In the genomic region with DNA sequence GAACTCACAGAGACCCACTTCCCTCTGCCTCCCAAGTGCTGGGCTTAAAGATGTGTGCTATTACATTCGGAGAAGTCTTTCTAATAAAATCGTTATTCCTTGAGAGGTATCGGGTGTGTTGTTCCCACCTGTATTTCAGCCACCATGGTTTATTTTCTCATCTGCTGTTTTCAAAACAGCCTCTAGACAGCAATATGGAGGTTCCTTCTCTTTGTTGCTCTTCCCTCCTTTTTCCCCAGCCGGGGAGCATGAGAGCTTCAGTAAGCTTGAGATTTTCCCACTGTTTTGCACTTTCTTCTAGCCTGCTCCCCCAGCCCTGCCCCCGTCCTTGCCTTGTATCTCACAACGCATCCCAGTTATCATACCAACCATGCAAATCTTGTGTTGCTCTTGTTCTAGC, we compare ENCODE assay signal across 20 mouse cellular contexts.
A peak's percentile ranks its signal among the peaks of the same experiment; 100 is the strongest.
DNase-seq lines count a peak whose midpoint lies in the region; ATAC-seq lines count a peak whose summit lies in the region.
"Had no signal": no experiment of that assay in that cellular context is flagged by ENCODE, and none has a peak within 500 bp of the region (broad histone marks: within the 10 kb centered on the region; RNA-seq: fewer than 3 reads in every experiment).

No protein-coding gene starts in this region.

- H3K9me3 ChIP-seq in heart, embryonic 11.5 days (replicated peaks; ENCODE audit: control insufficient read depth, low read length), result no peaks in the 10 kb centered on the region
- H3K9me3 ChIP-seq in midbrain, embryonic 11.5 days (ENCODE audit: control insufficient read depth, low read length), result no peaks in the 10 kb centered on the region
- no peaks in the 10 kb centered on the region for H3K9me3 ChIP-seq in midbrain, embryonic 15.5 days
- no peaks in the 10 kb centered on the region for H3K9me3 ChIP-seq in neural tube, embryonic 13.5 days

- no peak overlapping the region for H3K9ac ChIP-seq in heart, embryonic 11.5 days (ENCODE audit: low read depth, low read length)
- no peak overlapping the region for H3K9ac ChIP-seq in midbrain, embryonic 11.5 days (ENCODE audit: low read length)
- no peak overlapping the region for H3K9ac ChIP-seq in midbrain, embryonic 15.5 days
- H3K9ac ChIP-seq in neural tube, embryonic 13.5 days, result no peak overlapping the region

- H3K4me1 ChIP-seq in heart, embryonic 11.5 days (ENCODE audit: control insufficient read depth, insufficient read depth, low read length), result peaks cover 2% of the 10 kb centered on the region; the same call in 1 of the 2 replicates
- H3K4me1 ChIP-seq in midbrain, embryonic 11.5 days (ENCODE audit: control insufficient read depth, insufficient read depth, low read length), result no peaks in the 10 kb centered on the region; the same call in 1 of the 2 replicates
- H3K4me1 ChIP-seq in midbrain, embryonic 15.5 days, result 0 out of 2 replicates have a peak, but pooled peaks cover 3% of the 10 kb centered on the region
- H3K4me1 ChIP-seq in neural tube, embryonic 13.5 days (replicated peaks), result peaks cover 22% of the 10 kb centered on the region

- WGBS in heart, embryonic 11.5 days (ENCODE audit: insufficient replicate concordance), result 80% methylated on average over 6 of the region's 6 CpGs
- 90% methylated on average over 6 of the region's 6 CpGs for WGBS in midbrain, embryonic 11.5 days
- 86% methylated on average over 6 of the region's 6 CpGs for WGBS in midbrain, embryonic 15.5 days
- WGBS in neural tube, embryonic 13.5 days, result 73% methylated on average over 6 of the region's 6 CpGs

- H3K4me2 ChIP-seq in heart, embryonic 11.5 days, result no peak overlapping the region
- no peak overlapping the region for H3K4me2 ChIP-seq in midbrain, embryonic 11.5 days
- H3K4me2 ChIP-seq in midbrain, embryonic 15.5 days, result no peak overlapping the region
- no peak overlapping the region for H3K4me2 ChIP-seq in neural tube, embryonic 13.5 days

- peak; percentile 55 for DNase-seq in heart, adult 11 months
- DNase-seq in midbrain, embryonic 11.5 days (ENCODE audit: low spot score, missing footprints), result peak; percentile 70
- DNase-seq in neural tube, embryonic 10.5 days (ENCODE audit: extremely low spot score, low spot score), result no peak
- DNase-seq: adrenal gland, adult 2 months; adrenal gland, adult 8-10 months; adrenal gland, postnatal 10 days; adrenal gland, postnatal 14 days; adrenal gland, postnatal 25 days; adrenal gland, postnatal 36 days; B cell, adult 2 months; cerebellum, adult 11 months; cerebellum, adult 11-12 months; cerebellum, adult 18-20 months had no signal

- H3K27me3 ChIP-seq in heart, embryonic 11.5 days (ENCODE audit: control insufficient read depth, insufficient read depth, low read length), result no peaks in the 10 kb centered on the region
- no peaks in the 10 kb centered on the region for H3K27me3 ChIP-seq in midbrain, embryonic 11.5 days (ENCODE audit: control insufficient read depth, insufficient read depth, low read length)
- H3K27me3 ChIP-seq in midbrain, embryonic 15.5 days (replicated peaks), result no peaks in the 10 kb centered on the region
- no peaks in the 10 kb centered on the region for H3K27me3 ChIP-seq in neural tube, embryonic 13.5 days
- H3K27me3 ChIP-seq: Patski had no signal

- no peak overlapping the region for H3K27ac ChIP-seq in heart, embryonic 11.5 days (ENCODE audit: low read depth, low read length)
- H3K27ac ChIP-seq in midbrain, embryonic 11.5 days (ENCODE audit: low read depth, low read length), result no peak overlapping the region
- no peak overlapping the region for H3K27ac ChIP-seq in midbrain, embryonic 15.5 days
- H3K27ac ChIP-seq in neural tube, embryonic 13.5 days (replicated peaks), result peak overlapping the region; percentile 52; the same call in 1 of the 2 replicates

- no peak for ATAC-seq in heart, embryonic 11.5 days (replicated peaks; ENCODE audit: insufficient number of reproducible peaks, low FRiP score, low TSS enrichment)
- no peak for ATAC-seq in midbrain, embryonic 11.5 days (ENCODE audit: low FRiP score)
- no peak for ATAC-seq in midbrain, embryonic 15.5 days (replicated peaks)
- no peak for ATAC-seq in neural tube, embryonic 13.5 days (ENCODE audit: low read depth)
- ATAC-seq: activated CD4-positive, CD25-positive, alpha-beta regulatory T cell, adult 4 months; CD4-positive, CD25-positive, alpha-beta regulatory T cell, adult 4 months; Patski had no signal

- no peak overlapping the region for H3K4me3 ChIP-seq in heart, embryonic 11.5 days (ENCODE audit: low read depth, low read length)
- no peak overlapping the region for H3K4me3 ChIP-seq in midbrain, embryonic 11.5 days (ENCODE audit: low read depth, low read length)
- no peak overlapping the region for H3K4me3 ChIP-seq in midbrain, embryonic 15.5 days
- no peak overlapping the region for H3K4me3 ChIP-seq in neural tube, embryonic 13.5 days

- H3K36me3 ChIP-seq in heart, embryonic 11.5 days (ENCODE audit: control insufficient read depth, insufficient read depth, low read length), result no peaks in the 10 kb centered on the region
- no peaks in the 10 kb centered on the region for H3K36me3 ChIP-seq in midbrain, embryonic 11.5 days (ENCODE audit: control insufficient read depth, insufficient read depth, low read length)
- H3K36me3 ChIP-seq in midbrain, embryonic 15.5 days (replicated peaks), result no peaks in the 10 kb centered on the region
- H3K36me3 ChIP-seq in neural tube, embryonic 13.5 days, result no peaks in the 10 kb centered on the region
- H3K36me3 ChIP-seq: G1E had no signal
